Mouse (Mus musculus): ENCODE measurements around the gene Rcc1l. TPM values are rescaled to one million over a fixed set of nuclear protein-coding genes. Genes with fewer than 3 reads are reported as not detected.

The Rcc1l gene
- polyA plus RNA-seq, 1 experiment = 16.9 TPM

DNA sequence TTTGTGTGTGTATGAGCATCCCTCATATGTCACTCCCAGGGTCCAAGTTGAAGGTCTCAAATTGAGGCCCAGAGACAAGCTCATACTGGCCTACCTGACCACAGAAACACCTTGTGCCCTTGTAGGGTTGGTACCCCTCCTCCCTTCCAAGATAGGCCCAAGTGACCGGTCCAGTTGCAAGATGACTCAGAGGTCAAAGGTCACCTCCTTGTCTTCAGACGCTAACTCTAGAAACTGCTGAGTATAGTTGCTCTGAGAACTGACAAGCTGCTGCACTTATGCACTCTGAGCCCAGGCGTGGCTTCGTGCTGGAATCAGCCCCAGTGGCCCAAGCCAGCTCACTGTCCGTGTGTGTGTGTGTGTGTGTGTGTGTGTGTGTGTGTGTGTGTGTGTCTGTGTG, 74.7 kb downstream of the Rcc1l start:
- peak overlapping the region; percentile 18 for H3K4me2 ChIP-seq (ENCODE audit: low read depth)

GRCm38 (mm10) chr5:134101322-134101721, 75.3 kb downstream of the Rcc1l start:
- TF ChIP-seq SRF (IDR thresholded peaks at IDR 0.05; ENCODE audit: control insufficient read depth, insufficient read length, low read depth) (no peak), POLR2A (IDR thresholded peaks at IDR 0.05; ENCODE audit: insufficient read length, low read depth) (no peak), MAX (IDR thresholded peaks at IDR 0.05; ENCODE audit: low read depth) (no peak), E2F4 (IDR thresholded peaks at IDR 0.05; ENCODE audit: insufficient read depth) (no peak), CEBPB (IDR thresholded peaks at IDR 0.05; ENCODE audit: insufficient read depth, poor library complexity, severe bottlenecking) (no peak), REST (IDR thresholded peaks at IDR 0.05; ENCODE audit: insufficient read depth, insufficient read length) (no peak), POLR2AphosphoS2 (IDR thresholded peaks at IDR 0.05; ENCODE audit: insufficient read length, low read depth) (no peak), TCF3 (IDR thresholded peaks at IDR 0.05; ENCODE audit: insufficient read length, low read depth) (no peak)
- Histone ChIP-seq H3K36me3 (ENCODE audit: control insufficient read depth, insufficient read depth) (no peaks in the 10 kb centered on the region), H3K27me3 (ENCODE audit: control insufficient read depth, insufficient read depth, insufficient read length) (no peaks in the 10 kb centered on the region), H3K79me2 (ENCODE audit: control insufficient read depth, insufficient read depth) (no peaks in the 10 kb centered on the region), H3K4me2 (ENCODE audit: low read depth) (no peak overlapping the region), H3K4me3 (no peak overlapping the region), H3ac (ENCODE audit: control insufficient read depth, insufficient read length) (no peak overlapping the region)

More for the DNA sequence above, 74.7 kb downstream of the Rcc1l start:
- H3K4me3 ChIP-seq = no peak overlapping the region
- no peaks in the 10 kb centered on the region for H3K36me3 ChIP-seq (ENCODE audit: control insufficient read depth, insufficient read depth)
- TF ChIP-seq USF1 (IDR thresholded peaks at IDR 0.05; ENCODE audit: low read depth) (no peak), MAX (IDR thresholded peaks at IDR 0.05; ENCODE audit: low read depth) (no peak), POLR2AphosphoS2 (IDR thresholded peaks at IDR 0.05; ENCODE audit: insufficient read length, low read depth) (no peak), POLR2A (IDR thresholded peaks at IDR 0.05; ENCODE audit: insufficient read length, low read depth) (no peak), MYOD1 (IDR thresholded peaks at IDR 0.05; ENCODE audit: control insufficient read depth in 1 of 3, insufficient read length in 2 of 3, low read depth in 2 of 3) (no peak), SRF (IDR thresholded peaks at IDR 0.05; ENCODE audit: control insufficient read depth, insufficient read length, low read depth) (no peak), MYOG (IDR thresholded peaks at IDR 0.05; ENCODE audit: control insufficient read depth in 1 of 3, insufficient read depth in 1 of 3, insufficient read length in 2 of 3, low read depth in 2 of 3) (no peak), E2F4 (IDR thresholded peaks at IDR 0.05; ENCODE audit: insufficient read depth) (no peak), TCF3 (IDR thresholded peaks at IDR 0.05; ENCODE audit: insufficient read length, low read depth) (no peak), TCF12 (IDR thresholded peaks at IDR 0.05; ENCODE audit: insufficient read depth, poor library complexity, severe bottlenecking) (no peak), CEBPB (IDR thresholded peaks at IDR 0.05; ENCODE audit: insufficient read depth, poor library complexity, severe bottlenecking) (no peak), REST (IDR thresholded peaks at IDR 0.05; ENCODE audit: insufficient read depth, insufficient read length) (no peak)
- H3K27me3 ChIP-seq (ENCODE audit: control insufficient read depth, insufficient read depth, insufficient read length) = no peaks in the 10 kb centered on the region
- H3K79me2 ChIP-seq (ENCODE audit: control insufficient read depth, insufficient read depth) = no peaks in the 10 kb centered on the region
- H3ac ChIP-seq (ENCODE audit: control insufficient read depth, insufficient read length) = no peak overlapping the region

- no peaks in the 10 kb centered on the region for H3K79me2 ChIP-seq (ENCODE audit: control insufficient read depth, insufficient read depth)
- H3K36me3 ChIP-seq (ENCODE audit: control insufficient read depth, insufficient read depth) = no peaks in the 10 kb centered on the region
- peak overlapping the region; percentile 44 for H3K4me3 ChIP-seq
- H3K27me3 ChIP-seq (ENCODE audit: control insufficient read depth, insufficient read depth, insufficient read length) = no peaks in the 10 kb centered on the region
- H3K4me2 ChIP-seq (ENCODE audit: low read depth) = peak overlapping the region; percentile 62
- peak overlapping the region; percentile 56 for H3ac ChIP-seq (ENCODE audit: control insufficient read depth, insufficient read length)
- TF ChIP-seq MAX (IDR thresholded peaks at IDR 0.05; ENCODE audit: low read depth) = no peak
- TF ChIP-seq SRF (IDR thresholded peaks at IDR 0.05; ENCODE audit: control insufficient read depth, insufficient read length, low read depth) = no peak
- TF ChIP-seq POLR2AphosphoS2 (IDR thresholded peaks at IDR 0.05; ENCODE audit: insufficient read length, low read depth) = no peak
- TF ChIP-seq REST (IDR thresholded peaks at IDR 0.05; ENCODE audit: insufficient read depth, insufficient read length) = no peak
- TF ChIP-seq E2F4 (IDR thresholded peaks at IDR 0.05; ENCODE audit: insufficient read depth) = no peak
- no peak for TF ChIP-seq MYOD1 (IDR thresholded peaks at IDR 0.05; ENCODE audit: control insufficient read depth in 1 of 3, insufficient read length in 2 of 3, low read depth in 2 of 3)
- no peak for TF ChIP-seq TCF3 (IDR thresholded peaks at IDR 0.05; ENCODE audit: insufficient read length, low read depth)
- TF ChIP-seq USF1 (IDR thresholded peaks at IDR 0.05; ENCODE audit: low read depth) = no peak
- no peak for TF ChIP-seq TCF12 (IDR thresholded peaks at IDR 0.05; ENCODE audit: insufficient read depth, poor library complexity, severe bottlenecking)
- TF ChIP-seq CEBPB (IDR thresholded peaks at IDR 0.05; ENCODE audit: insufficient read depth, poor library complexity, severe bottlenecking) = no peak
- TF ChIP-seq MYOG (IDR thresholded peaks at IDR 0.05; ENCODE audit: control insufficient read depth in 1 of 3, insufficient read depth in 1 of 3, insufficient read length in 2 of 3, low read depth in 2 of 3) = no peak
Measured at GRCm38 (mm10) chr5:134100232-134100771, 76.3 kb downstream of the Rcc1l start.

GRCm38 (mm10) chr5:134099496-134100211, 76.9 kb downstream of the Rcc1l start, which contains the start of gene Castor2:
TSS of gene Castor2 (plus strand) at chr5:134099711.
- Histone ChIP-seq H3K79me2 (ENCODE audit: control insufficient read depth, insufficient read depth) (no peaks in the 10 kb centered on the region), H3ac (ENCODE audit: control insufficient read depth, insufficient read length) (peak within 1 kb of the TSS; percentile 56), H3K4me3 (peak within 1 kb of the TSS; percentile 44), H3K4me2 (ENCODE audit: low read depth) (peak within 1 kb of the TSS; percentile 96), H3K27me3 (ENCODE audit: control insufficient read depth, insufficient read depth, insufficient read length) (no peaks in the 10 kb centered on the region), H3K36me3 (ENCODE audit: control insufficient read depth, insufficient read depth) (no peaks in the 10 kb centered on the region)
- TF ChIP-seq MYOD1 (IDR thresholded peaks at IDR 0.05; ENCODE audit: control insufficient read depth in 1 of 3, insufficient read length in 2 of 3, low read depth in 2 of 3) = peak in 2 of 3 experiments; percentile 92
- TF ChIP-seq CEBPB (IDR thresholded peaks at IDR 0.05; ENCODE audit: insufficient read depth, poor library complexity, severe bottlenecking) = no peak
- peak; percentile 66 for TF ChIP-seq POLR2A (IDR thresholded peaks at IDR 0.05; ENCODE audit: insufficient read length, low read depth)
- TF ChIP-seq SRF (IDR thresholded peaks at IDR 0.05; ENCODE audit: control insufficient read depth, insufficient read length, low read depth) = no peak
- TF ChIP-seq MAX (IDR thresholded peaks at IDR 0.05; ENCODE audit: low read depth) = no peak
- peak; percentile 43 for TF ChIP-seq POLR2AphosphoS2 (IDR thresholded peaks at IDR 0.05; ENCODE audit: insufficient read length, low read depth)
- peak; percentile 53 to 90 (median 88) for TF ChIP-seq MYOG (IDR thresholded peaks at IDR 0.05; ENCODE audit: control insufficient read depth in 1 of 3, insufficient read depth in 1 of 3, insufficient read length in 2 of 3, low read depth in 2 of 3)
